Mouse (Mus musculus) right cerebral cortex, postnatal 36 days (tissue): ENCODE results near the gene Stac.

ENCODE experiments used
- DNase-seq, 2 experiments: peaks; one replicate each; pipeline ENCODE4 v3.0.0; 2022; ENCODE audit warnings: low spot score in 2 of 2, mixed read lengths in 1 of 2

Stac gene

GRCm38 (mm10) chr9:111606603-111607002 is 83.5 kb downstream of the Stac start:
- no peak for DNase-seq

GRCm38 (mm10) chr9:111587527-111587926 is 102.6 kb downstream of the Stac start:
- DNase-seq, result no peak

GRCm38 (mm10) chr9:111578784-111579183 is 111.4 kb downstream of the Stac start:
- no peak for DNase-seq

DNA sequence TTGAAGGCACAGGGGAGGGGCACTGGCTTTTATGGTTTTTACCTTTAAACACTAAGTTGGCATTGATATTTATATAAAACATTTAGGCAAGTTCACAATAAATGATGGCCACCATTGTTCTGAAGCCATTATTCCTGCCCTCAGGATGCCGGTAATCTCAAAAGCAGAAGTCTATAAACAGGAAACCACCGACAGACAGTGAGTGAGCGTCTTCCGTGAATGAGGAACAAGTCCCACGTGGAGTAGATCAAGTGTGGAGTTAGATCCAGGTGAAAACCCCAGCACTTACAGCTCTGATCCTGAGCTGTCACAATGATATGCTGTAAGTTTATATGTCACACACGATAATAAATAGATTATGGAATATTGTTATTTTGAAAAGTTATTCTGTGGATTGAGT is 112.7 kb downstream of the Stac start:
- no peak for DNase-seq

GRCm38 (mm10) chr9:111575889-111576288 is 114.3 kb downstream of the Stac start:
- DNase-seq, result no peak

DNA sequence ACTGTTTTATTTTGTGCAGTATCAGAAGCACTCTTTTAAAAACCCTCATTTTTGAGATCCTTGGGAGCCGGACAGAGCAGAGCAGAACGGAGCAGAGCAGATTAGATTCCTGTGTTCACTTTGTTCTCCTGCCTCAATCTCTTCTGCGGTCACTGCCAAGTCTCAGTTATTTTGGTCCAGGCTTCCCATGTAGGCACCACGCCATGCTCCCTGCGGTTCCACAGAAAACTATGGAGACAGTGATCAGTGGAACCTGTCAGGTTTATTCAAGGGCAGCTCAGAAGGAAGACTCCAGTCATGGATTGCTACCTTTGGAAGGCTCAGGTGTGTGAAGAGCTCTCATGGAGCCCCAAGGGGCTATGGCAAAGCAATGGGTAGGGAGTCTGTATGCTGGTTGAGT is 116.3 kb downstream of the Stac start:
- DNase-seq, result no peak

GRCm38 (mm10) chr9:111571619-111572018 is 118.5 kb downstream of the Stac start:
- DNase-seq, result no peak

DNA sequence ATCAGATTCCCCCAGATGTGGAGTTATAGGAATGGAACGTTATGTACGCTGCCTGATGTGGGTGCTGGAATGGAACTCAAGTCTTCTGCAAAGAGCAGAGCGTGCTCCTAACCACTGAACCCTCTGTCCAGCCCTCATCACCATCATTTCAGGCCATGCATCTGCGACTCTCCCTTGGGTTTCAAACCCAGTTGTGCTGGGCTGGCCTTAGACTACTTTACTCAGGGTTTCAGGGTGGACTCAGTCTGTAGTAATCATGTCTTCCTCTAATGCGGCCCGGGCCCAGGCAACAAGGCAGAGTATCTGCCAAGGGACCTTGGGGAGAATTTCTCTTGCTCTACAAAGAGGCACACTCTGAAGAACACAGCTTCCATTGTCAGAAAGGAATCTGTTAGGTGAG is 126.0 kb downstream of the Stac start:
- DNase-seq, result no peak

GRCm38 (mm10) chr9:111563226-111563625 is 126.9 kb downstream of the Stac start:
- DNase-seq, result no peak

DNA sequence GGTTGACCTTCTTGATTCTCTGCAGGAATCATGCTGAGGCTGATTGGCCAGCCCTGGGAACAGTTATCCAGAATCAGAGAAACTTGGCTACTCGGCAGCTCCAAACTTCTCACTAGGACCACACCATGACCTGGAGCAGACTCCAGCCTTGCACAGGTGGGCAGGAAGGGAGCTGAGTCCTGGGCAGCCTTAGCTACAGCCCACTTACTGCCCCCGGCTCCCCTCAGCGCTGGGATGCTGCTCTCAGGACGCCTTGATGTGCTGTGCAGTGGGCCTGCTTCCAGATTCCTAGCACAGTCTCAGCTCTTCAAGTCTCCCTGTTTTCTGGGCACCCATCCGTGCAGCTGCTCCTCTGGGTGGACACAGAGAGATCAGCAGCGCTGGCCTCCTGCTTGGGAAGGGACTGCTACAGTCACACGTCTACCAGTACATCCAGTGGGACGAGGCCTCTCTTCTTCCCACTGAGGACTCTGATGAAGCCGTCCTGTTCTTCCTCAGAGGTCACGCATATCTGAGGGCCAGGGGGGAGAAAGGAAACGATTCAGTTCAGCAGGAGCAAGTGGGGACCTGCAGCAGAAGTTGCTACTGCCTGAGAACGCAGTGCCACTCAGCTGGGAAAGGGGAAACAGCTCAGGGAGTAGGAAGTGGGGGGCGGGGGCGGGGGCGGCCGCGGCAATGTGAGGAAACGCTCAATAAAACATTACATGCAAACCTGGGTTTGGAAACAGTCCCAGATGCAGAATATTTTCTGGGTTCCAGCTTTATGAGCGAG is 127.7 kb downstream of the Stac start:
- DNase-seq, result no peak

DNA sequence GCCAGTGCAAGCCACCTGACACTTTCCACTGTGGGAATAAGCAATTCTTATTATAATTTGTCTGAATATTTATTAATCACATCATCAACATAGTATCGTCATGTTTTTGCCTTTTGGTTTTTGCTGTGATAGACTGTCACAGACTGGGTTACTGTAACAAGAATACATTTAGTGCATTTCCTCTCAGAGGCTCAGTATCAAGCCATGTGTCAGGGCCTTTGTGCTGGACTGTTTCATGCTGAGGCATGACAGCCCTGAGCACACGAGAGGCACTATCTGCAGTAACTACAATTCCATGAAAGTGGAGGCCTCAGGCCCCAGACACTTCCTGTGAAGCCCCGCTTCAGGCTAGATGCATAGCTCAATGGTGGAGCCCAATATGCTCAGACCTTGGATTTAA is 133.4 kb downstream of the Stac start:
- no peak for DNase-seq

DNA sequence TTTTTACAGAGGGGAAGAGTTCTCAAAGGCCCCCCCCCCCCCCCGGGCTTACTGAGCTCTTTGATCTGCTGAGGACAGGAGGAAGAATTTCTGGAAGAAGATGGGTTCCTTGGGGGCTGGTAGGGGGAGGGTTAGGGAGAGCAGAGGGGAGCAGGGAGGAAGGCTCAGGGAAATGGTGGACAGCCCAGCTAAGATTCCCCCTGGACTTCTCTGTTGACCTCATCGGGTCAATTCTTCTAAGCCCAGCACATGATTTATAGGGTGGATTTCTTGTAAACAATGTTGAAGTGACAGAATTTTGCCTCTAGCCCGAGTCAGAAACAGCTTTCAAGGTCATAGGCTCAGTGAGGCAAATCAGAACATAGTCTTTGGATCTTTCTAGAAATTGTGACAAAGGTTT is 137.3 kb downstream of the Stac start:
- DNase-seq, result no peak

- DNase-seq, result no peak
Observed at GRCm38 (mm10) chr9:111551461-111552190, 138.5 kb downstream of the Stac start.

DNA sequence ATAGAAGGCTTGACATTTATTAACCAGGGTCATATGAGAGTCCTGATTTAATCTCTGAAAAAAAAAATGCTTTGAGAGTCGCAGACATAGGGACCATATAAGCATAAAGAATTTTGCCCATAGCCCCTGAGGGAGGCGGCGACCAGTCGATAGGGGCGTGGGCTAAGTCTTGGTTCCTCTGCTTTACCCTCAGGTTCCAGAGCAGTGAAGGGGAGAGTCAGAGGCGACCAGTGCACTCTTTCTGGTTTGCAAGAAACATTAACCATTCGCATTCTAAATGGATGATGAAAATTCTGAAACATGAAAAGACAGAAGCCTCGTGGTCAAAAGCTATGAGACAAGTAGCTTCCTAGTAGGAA is 139.2 kb downstream of the Stac start:
- DNase-seq, result no peak

- no peak for DNase-seq
Observed at GRCm38 (mm10) chr9:111550281-111550962, 139.7 kb downstream of the Stac start.

DNA sequence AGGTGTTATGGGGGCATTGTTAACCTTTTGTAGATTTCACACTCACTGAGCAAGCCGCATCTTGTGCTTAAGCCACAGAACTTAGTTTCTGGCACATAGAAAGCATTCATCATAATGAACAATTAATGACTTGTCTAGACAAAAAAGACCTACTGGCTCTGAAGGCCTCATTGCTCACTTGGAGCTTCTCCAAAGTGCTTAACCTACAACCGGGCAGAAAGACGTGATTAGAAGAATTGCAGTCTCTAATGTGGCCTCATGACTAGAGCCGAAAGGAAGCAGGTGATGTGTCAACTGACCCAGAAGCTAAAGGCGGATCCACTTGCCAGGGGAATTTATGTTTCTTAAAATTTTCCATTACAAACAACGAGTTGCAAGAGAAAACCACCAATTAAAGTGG is 147.5 kb downstream of the Stac start:
- DNase-seq, result no peak

- DNase-seq, result no peak
Observed at GRCm38 (mm10) chr9:111535445-111536064, 154.6 kb downstream of the Stac start.

- no peak for DNase-seq
Observed at GRCm38 (mm10) chr9:111534744-111535423, 155.3 kb downstream of the Stac start.

- DNase-seq, result no peak
Observed at GRCm38 (mm10) chr9:111523871-111524270, 166.3 kb downstream of the Stac start.

- DNase-seq, result no peak
Observed at GRCm38 (mm10) chr9:111523111-111523510, 167.0 kb downstream of the Stac start.

DNA sequence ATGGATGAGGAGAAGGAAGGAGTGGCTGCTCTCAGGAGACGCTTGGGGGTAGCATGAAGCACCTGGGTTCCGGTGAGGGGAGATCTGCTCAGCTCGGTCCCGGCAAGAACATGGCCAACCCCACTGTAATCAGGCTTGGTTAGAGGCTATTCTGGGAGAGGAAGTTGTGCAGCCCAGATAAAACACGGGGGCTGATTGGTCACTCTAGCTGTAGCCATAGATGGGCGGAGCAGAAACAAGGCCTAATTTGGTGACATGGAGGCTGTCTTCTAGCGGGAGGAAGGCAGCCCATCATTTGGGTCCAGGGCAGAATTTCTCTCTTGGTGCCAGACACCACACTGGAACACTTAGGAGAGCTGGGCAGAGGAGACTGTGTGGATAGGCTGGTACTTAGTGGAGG is 167.9 kb downstream of the Stac start:
- DNase-seq, result no peak

- no peak for DNase-seq
Observed at GRCm38 (mm10) chr9:111515536-111515935, 174.6 kb downstream of the Stac start.
